Mouse (Mus musculus): ENCODE data around the gene Uap1l1.
"Not testable (repeated sequence)": the region's sequence is repeated elsewhere in the genome, so short reads cannot be mapped to it uniquely, and the experiment has no call there.

Gene Uap1l1

GRCm38 (mm10) chr2:25365091-25365761 is at the start of gene Uap1l1:
Gene Uap1l1, minus strand, starts transcription at chr2:25365682.
- peak; percentile 68 for DNase-seq (ENCODE audit: extremely low spot score, low spot score)

GRCm38 (mm10) chr2:25413436-25413835 is 48.0 kb upstream of the Uap1l1 start:
- DNase-seq (ENCODE audit: extremely low spot score, low spot score), result not testable (repeated sequence)

GRCm38 (mm10) chr2:25408908-25409307 is 43.4 kb upstream of the Uap1l1 start:
- DNase-seq (ENCODE audit: extremely low spot score, low spot score), result no peak

- DNase-seq (ENCODE audit: extremely low spot score, low spot score), result no peak
Observed at GRCm38 (mm10) chr2:25403994-25404393, 38.5 kb upstream of the Uap1l1 start.

DNA sequence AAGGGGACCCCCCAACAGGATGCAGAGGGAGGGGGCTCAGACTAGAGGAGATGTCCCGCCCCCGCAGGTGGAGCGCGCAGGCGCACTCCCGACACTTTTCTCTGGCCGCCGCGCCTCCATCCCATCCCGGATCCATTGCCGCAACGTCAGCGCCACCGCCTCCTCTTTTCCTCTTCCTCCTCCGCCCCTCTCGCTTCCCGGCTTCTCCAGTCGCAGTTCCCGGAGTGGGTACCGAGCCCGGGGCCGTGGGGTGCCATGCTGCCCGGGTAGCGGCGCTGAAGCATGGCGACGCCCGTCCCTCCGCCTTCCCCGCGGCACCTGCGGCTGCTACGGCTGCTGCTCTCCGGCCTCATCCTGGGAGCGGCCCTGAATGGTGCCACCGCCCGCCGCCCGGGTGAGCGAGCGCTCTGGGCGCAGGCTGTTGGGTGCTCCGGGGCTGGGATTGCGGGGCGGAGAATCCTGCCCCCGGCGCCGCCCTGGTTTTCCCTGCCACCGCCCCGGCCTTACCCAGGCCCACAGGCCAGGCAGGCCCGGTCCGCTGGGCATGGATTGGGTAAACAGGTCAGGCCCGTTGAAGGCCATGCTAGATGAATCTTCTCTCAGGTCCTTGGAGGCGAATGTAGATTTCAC is 37.6 kb upstream of the Uap1l1 start:
- peak; percentile 67 for DNase-seq (ENCODE audit: extremely low spot score, low spot score)

GRCm38 (mm10) chr2:25402377-25402971 is 37.0 kb upstream of the Uap1l1 start:
- DNase-seq (ENCODE audit: extremely low spot score, low spot score), result peak; percentile 85

GRCm38 (mm10) chr2:25400764-25401163 is 35.3 kb upstream of the Uap1l1 start:
- DNase-seq (ENCODE audit: extremely low spot score, low spot score), result no peak

DNA sequence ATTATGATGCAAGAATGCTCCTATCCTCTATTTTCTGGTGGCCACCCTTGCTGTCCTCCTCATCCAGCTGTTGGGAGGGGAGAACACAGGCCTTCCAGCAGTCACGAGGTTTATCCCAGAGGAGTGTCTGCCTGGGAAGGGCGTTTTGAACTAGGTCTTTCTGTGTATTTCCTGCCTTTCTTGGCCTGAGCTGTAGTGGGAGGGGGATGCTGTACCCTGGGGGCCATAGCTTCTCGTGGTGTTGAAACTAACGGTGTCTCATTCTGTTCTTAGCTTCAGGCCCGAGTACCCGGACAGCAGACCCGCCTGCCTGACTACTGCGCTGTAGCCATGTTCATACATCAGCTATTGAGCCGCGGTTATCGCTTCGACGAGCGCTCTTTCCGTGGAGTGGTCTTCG is 34.8 kb upstream of the Uap1l1 start:
- DNase-seq (ENCODE audit: extremely low spot score, low spot score), result no peak

DNA sequence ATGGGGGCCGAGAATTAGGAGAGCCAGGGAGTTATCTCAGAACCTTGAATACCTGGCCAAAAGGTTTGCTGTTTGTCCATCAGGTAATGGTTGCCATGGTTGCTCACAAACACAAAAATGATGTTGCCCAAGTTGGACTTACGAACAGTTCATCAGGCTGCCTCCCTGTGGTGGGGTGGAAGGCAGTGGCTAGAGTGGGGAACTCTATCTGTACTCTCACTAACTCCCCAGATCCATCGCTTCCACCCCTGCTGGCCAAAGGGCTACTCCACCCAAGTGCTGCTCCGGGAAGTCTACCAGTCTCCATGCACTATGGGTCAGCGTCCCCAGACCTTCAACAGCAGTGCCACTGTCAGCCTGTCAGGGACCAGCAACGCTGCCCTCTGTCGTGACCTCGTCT is 33.6 kb upstream of the Uap1l1 start, which contains the start of gene Npdc1:
Gene Npdc1 (plus strand): TSS at position 301 of the 400 bp plus-strand sequence.
- DNase-seq (ENCODE audit: extremely low spot score, low spot score), result no peak

DNA sequence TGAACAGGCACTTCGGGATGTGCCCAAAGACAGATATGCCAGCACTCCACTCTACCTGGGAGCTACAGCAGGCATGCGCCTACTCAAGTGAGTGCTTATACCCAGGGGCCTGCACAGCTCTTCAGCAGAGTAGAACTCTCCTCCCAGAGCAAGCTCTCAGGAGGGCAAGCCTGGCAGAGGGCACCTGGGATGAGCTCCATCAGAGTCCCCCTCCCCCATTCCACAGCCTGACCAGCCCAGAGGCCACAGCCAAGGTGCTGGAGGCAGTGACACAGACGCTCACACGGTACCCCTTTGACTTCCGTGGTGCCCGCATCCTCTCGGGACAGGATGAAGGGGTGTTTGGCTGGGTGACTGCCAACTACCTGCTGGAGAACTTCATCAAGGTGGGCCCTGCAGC is 32.6 kb upstream of the Uap1l1 start:
- DNase-seq (ENCODE audit: extremely low spot score, low spot score), result no peak

GRCm38 (mm10) chr2:25397010-25397409 is 31.5 kb upstream of the Uap1l1 start:
- no peak for DNase-seq (ENCODE audit: extremely low spot score, low spot score)

DNA sequence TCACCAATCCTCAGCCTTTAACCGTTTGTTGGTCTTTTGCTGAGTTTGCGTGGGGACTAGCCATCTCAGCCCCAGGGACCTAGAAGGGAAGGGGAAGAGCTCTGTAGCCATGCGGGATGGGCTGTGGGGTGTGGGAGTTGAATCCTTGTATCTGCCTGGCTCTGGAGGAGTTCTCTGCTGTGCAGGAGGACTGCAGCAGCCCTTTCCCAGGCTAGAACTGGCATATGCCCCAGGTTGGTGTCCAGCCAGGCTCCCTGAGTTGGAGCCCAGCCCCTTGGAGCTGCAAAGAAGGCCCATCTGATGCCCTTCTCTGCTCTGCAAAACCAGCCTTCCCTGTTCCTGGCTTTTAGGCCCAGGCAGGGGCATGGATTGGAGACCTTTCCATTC is 31.1 kb upstream of the Uap1l1 start:
- no peak for DNase-seq (ENCODE audit: extremely low spot score, low spot score)

DNA sequence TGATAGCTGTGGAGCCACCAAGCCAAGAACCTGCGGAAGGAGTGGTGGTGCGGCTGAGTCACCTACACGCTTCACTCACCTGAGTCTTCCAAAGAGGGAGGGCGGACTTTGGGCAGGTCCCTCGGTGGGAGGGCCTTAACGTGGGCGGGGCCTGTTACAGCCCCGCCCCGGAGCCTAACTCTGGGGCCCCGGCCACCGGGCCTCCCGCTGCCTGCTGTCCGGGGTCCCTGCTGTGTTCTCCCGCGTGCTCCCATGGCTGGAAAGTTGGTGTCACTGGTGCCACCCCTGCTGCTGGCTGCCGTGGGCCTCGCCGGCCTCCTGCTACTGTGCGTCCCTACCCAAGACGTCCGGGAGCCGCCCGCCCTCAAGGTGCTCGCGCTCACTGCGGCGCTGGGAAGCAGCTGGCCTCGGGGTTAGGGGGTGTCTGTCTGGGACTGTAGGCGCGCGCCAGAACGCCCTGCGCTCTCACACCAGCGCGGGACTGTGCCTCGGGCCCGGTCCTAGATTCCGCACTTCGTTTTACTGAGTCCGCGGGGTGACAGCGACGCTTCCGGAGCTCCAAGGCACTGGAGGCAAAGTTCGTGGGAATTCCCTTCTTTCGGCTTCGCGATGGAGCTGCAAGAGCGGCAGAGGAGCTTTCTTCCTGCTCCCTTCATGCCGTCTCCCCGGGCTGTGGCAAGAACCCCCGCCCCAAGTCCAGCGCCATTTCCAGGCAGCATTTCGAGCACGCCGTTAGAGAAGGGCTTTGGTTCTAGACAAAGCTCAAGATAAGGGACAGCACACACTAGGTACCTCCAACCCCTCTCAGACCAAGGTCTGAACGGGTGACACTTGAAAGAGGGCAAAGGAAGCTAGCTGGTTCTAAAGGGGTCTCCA is 30.5 kb upstream of the Uap1l1 start, which contains the start of gene Entpd2:
Gene Entpd2 (plus strand): TSS at position 154 of the 876 bp plus-strand sequence.
- DNase-seq (ENCODE audit: extremely low spot score, low spot score), result peak; percentile 39

DNA sequence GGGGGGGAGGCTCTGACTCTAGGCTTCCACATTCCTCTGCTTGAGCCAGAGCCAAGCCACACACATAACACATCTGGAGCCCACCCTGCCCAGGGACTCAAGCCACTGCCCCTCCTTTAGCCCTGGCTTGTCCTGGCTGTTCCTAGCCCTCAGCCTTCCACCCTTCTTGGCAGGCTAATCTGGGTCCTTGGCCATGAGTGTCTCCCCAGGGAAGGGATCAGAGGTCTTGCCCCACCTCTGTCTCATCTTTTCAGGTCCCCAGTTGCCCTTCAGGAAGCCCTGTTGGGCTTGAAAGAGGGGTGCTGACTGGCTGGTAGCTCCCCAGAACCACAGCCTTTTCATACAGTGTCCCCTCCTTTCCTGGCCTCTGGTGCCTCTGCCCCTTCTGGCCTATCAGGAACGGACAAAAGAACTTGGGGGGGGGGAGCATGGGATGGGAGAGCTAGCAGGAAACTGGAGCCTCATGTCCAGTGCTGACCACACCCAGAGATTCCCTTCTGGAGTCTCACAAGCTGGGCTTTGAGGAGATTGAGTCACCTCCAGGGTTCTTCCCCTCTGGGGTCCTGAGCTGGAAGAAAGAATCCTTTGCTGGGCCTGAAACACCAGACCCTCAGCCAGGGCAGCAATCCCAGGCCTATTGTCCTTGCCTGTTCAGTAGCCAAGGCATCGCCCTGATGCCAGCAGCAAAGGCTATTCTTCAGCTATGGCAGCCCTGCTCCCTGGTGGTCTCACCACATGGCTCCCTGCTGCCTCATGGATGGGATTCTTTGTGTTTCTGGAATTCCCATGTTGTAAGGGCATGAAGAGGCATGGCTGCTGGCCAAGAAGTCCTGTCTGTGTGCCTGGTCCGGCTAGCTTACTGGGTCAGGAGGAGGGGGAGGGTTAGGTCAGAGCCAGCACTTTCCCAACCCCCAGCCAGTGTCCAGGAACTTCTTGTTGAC is 29.1 kb upstream of the Uap1l1 start:
- DNase-seq (ENCODE audit: extremely low spot score, low spot score), result no peak

DNA sequence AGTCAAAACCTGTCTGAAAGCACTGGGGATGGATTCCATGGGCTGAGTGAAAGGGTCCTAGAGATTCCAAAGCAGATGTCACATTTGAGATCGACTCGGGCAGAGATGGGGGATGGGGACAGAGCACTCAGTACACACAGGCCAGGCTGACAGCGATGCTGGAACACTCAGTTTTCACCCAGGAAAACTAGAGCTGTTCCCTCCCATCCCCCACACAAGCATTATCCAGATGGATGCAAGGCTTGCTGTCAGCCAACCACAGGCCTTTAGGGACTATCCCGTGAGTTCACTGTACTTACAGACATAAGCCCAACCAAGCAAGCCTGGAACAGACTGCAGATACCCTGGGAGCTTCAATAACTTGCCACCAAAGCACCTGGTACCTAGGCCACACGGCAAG is 25.8 kb upstream of the Uap1l1 start:
- DNase-seq (ENCODE audit: extremely low spot score, low spot score), result no peak

GRCm38 (mm10) chr2:25384492-25384891 is 19.0 kb upstream of the Uap1l1 start:
- DNase-seq (ENCODE audit: extremely low spot score, low spot score), result no peak

GRCm38 (mm10) chr2:25376589-25376988 is 11.1 kb upstream of the Uap1l1 start:
- no peak for DNase-seq (ENCODE audit: extremely low spot score, low spot score)

DNA sequence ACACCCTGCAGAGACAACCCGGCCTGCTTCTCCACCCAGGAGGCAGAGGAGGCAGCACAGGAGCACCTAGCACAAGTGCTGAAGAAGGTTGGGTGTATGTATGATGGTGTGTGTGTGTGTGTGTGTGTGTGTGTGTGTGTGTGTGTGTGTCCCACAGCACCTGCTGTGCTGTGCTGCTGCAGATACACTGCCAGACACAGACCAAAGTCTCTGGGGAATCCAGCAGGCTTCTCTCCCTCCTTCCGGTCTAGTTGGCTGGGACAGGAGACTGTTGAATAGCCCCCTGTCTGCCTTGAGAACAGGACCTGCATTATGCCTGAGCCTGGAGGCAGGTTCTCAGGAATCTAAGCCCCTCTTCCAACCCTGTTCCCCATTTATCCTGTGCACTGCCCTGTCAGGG is 7.9 kb upstream of the Uap1l1 start:
- DNase-seq (ENCODE audit: extremely low spot score, low spot score), result no peak

GRCm38 (mm10) chr2:25372644-25373391 is 7.3 kb upstream of the Uap1l1 start:
- peak; percentile 40 for DNase-seq (ENCODE audit: extremely low spot score, low spot score)
